Mouse (Mus musculus) liver, embryonic 14.5 days (tissue): Measurements from ENCODE around the gene Zfp760.

ENCODE experiments used
- CTCF ChIP-seq: IDR thresholded peaks from 2 replicates; pipeline ENCODE4 v1.5.1; 2016; ENCODE audit warnings: antibody characterized with exemption, low read depth, control low read depth
- EP300 ChIP-seq: IDR thresholded peaks from 2 replicates; pipeline ENCODE4 v1.6.1; 2016; ENCODE audit warnings: antibody characterized with exemption, low read depth

GRCm38 (mm10) chr17:21702281-21703240, 5.0 kb upstream of the Zfp760 start:
- TF ChIP-seq EP300 (peak; percentile 94), CTCF (no peak)
